Mouse (Mus musculus) erythroblast, adult 5-6 weeks (primary cell): ENCODE measurements around the gene Hmcn2. TPM values are rescaled to one million over a fixed set of nuclear protein-coding genes. Genes with fewer than 3 reads are reported as not detected.
A peak's percentile ranks its signal among the peaks of the same experiment; 100 is the strongest.

ENCODE experiments used
- ATAC-seq: replicated peaks from 2 replicates; pipeline ENCODE4 v1.8.0; 2016; ENCODE audit warnings: moderate number of reproducible peaks, mild to moderate bottlenecking, moderate TSS enrichment, inconsistent platforms; ENCODE audit not compliant: poor library complexity, low FRiP score, severe bottlenecking
- total RNA-seq, 2 experiments: library from RNA; stranded (forward) in 1 of 2; stranded (reverse) in 1 of 2; fragments of 150-400 nt in 1 of 2; fragments of 200-764, 138-1000 nt in 1 of 2; gene quantifications; 2 replicates each; pipeline versions ENCODE4 v1.2.3 to v1.2.4; 2015 to 2017; ENCODE audit warnings: low replicate concordance in 2 of 2

Gene Hmcn2
- total RNA-seq, 2 experiments from 2014 or later = not detected

DNA sequence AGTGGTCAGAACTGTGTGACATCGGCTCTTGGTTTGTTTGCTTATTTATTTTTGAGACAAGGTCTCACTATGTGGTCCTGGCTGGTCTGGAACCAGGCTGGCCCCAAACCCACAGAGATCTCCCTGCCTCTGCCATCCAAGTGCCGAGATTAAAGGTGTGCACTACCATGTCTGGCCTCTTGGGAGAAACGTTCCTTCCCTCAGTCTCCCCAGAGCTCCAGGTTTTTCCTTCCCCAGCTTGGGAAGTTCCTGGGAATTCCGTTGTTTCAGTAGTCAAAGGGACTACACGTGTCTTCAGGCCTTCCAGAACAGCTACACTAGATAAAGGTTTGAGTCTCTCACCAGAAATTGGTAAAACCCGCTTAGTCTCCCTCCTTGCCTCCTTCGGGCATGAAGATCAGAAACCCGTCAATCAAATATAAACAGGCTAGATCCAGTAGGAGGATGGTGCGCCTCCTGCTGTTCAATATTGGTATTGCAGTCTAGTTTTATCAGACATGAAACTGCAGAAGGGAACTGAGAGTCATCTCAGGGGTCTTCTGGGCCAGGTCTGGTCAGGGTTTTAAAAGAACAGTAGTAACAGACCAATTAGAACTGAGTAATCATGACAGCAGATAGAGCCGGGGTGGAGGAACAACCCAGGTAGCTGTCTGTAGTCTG, 158.3 kb downstream of the Hmcn2 start:
- no peak; the same call in 1 of the 2 replicates for ATAC-seq

DNA sequence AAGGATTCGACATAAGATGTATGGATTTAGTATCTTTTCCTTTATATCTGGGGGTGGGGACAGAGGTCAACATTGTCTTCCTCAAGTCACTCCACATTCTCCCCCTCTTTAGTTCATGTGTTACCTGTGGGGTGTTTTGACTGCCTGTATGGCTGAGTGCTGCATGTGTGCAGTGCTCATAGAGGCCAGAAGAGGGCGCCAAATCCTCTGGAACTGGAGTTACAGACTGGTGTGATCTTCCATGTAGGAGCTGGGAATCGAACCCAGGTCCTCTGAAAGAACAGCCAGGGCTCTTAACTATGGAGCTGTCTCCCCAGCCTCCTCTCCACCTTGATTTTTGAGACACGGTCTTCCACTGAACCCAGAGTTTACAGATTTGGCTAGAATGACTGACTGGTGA, 159.7 kb downstream of the Hmcn2 start:
- ATAC-seq = no peak

DNA sequence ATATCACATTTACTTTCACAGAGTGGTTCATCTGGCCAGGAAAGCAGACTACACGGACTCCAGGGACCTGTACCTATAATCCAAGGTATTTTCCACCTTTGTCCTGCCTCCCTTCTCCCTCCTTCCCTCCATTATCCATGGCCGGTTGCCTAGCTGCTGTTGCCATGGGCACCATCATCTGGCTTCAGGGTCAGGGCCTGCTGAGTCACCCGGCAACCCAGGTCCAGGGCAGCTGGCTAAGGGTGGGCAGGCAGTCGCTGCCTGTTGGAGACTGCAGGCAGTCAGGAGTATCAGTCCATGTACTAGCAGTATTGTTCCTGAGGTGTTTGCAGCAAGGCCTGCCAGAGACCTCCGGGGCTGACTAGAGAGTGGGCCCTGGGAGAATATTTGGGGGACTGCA, 160.5 kb downstream of the Hmcn2 start:
- ATAC-seq = no peak

DNA sequence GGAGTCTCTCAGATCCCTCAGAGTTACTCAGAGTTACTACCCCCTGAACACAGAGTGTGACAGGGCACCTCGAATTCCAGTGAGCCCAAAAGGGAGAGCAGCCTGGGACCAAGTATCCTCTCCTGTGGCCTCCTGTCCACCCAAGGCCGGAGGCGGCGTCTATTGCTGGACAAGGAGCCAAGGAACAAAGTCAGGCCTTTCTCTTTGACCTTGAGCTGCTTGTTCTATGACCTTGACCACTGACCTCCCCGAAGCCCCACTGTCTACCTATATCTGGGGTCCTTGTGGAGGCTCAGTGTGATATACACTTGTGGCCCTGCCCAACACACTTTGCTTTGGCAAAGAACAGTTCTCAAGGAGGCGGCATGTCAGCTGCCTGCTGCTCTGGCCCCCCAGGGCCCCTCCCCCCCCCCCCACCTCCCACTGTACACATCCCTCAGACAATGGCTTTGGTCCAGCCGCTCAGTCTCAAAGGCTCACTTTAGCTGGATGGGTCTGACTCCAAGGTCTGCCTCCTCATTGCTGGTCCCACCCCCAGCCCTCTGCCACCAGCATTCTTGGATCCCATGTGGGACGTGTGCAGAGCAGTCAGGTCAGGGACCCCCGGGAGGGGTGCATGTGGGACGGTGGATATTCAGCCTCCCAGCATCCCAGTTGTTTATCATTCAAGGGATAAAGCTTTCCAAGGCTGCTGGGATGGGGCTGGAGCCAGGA, 162.0 kb downstream of the Hmcn2 start:
- ATAC-seq = no peak

DNA sequence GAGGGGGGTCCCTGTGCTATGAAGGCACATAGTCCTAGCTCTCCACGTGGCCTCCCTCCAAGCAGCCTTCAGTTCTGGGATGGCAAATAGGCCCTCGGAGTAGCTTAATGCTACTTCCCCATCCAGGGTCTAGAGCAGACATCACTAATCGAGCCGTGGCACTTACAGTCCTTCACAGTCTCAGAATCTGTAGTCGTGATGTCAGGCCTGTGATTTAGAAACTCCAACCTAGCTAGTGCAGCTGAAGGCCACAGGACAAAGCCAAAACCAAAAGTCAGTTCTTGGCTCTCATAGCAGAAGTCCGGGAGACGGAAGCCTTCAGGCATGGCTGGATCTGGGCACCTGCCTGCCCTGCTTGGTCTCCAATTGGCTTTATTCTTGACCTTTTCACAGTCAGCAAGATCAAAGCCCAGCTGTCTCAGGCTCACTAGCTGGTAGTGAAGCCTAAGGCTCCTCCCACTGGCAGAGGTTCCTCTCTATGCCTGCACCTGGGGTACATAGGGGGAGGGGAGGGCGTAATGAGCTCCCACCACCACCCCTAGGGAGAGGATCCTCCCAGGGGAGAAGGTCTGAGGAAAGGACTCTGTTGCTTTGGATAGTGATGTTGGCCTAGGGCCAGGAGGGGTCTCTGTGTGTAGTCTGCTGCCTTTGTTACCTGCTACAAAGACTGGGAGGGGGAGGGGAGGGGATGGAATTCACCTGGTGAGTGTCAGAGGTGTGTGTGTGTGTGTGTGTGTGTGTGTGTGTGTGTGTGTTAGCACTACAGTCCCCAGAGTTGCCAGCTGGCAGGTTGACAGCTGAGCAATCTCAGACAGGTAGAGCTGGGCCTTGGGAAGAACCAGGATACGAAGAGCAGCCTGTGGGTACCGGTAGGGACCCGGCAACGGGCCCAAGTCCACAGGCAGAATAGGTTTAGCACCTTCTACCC, 163.3 kb downstream of the Hmcn2 start:
- no peak for ATAC-seq

DNA sequence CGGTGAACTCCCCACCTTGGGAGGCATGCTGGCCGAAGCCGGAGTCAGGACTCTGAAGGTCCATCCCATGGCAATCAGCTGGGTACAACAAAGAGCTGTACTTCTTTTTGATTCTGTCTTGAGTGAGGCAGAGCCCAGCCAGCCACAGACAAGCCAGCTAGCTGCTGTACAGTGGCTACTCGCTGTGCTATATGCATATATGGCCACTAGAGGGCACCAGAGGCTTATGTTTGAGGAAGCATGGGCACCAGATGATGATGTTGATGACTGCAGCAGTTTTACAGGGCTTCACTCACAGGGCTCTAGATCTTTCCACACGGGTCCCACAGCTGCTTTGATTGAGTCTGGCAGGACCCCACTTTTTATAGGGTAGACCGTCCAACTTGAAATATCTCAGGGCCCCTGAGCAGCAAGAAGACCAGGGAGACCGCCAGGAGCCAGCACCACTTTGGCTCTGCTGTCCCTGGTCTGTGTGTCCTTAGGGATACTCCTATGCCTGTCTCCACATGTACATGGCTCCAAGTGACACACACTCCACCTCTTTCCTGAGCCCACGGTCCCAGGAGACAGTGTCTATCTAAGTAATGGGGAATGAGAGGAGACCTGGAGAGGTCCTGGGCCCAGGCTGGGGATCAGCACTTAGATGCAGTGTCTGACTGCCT, 168.8 kb downstream of the Hmcn2 start:
- ATAC-seq = peak; percentile 75

DNA sequence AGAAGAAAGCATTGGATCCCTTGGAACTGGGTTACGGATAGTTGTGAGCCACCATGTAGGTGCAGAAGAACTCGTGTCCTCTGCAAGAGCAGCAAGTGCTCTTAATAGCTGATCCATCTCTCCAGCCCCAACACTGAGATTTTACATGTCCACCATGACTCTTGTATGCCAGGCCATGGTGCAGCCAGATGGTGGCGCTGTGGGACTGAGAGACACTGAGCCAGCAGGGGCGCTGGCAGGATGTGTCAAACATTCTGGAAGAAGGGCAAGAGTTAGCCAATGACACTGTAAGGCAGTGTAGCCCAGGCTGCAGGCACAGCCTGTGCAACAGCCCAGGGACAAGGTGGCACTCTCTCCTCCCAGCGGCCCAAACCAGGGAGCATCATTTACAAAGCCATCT, 170.0 kb downstream of the Hmcn2 start:
- ATAC-seq = no peak

DNA sequence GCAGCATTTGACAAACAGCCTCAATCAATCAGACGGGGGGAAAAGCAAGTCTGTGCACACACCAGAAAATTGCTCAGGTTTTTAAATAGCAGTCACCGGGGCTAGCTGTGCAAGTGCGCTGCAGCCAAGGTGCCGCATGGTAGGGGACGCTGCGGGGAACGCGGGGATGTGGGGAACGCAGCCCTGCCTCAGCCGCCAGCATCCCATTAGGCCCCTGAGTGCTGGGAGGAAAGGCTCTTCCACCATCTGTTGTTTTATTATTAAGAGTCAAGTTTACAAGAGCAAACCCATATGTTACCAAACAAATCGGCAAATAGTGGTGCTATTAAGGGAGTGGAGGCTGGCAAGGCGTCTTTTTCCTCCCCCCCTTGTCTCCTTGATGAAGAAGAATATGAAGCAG, 175.0 kb downstream of the Hmcn2 start:
- no peak for ATAC-seq

DNA sequence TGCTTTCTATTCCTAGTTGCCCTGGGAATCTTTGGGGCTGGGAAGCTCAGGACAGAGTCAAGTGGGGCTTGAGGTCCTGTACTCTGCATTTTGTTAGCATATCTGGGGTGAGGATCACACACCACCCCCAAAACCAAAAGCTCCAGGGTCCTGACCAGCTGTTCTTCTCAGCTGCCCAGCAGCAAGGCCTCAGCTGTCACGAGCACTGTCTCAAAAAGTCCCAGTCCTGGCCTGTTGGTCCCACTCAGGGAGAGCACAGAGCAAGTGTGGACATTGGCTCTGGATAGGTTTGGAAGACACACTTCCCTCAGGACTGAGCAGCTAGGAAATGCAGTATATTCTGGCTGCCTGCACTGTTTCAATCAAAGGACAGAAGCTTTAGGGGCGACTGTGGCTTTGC, 176.3 kb downstream of the Hmcn2 start:
- no peak for ATAC-seq

DNA sequence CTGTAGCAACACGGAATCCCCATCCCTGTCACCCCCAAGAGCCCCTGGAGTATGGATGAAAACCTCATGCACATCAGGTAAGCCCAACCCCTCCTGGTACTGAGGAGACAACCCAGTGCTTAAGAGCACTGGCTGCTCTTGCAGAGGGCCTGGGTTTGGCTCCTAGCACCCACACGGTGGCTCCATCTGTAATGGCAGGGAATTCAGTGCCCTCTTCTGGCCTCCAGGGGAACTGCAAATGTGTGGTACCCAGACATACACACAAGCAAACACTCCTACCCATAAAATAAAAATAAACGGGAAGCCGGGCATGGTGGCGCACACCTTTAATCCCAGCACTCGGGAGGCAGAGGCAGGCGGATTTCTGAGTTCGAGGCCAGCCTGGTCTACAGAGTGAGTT, 178.1 kb downstream of the Hmcn2 start:
- no peak for ATAC-seq

DNA sequence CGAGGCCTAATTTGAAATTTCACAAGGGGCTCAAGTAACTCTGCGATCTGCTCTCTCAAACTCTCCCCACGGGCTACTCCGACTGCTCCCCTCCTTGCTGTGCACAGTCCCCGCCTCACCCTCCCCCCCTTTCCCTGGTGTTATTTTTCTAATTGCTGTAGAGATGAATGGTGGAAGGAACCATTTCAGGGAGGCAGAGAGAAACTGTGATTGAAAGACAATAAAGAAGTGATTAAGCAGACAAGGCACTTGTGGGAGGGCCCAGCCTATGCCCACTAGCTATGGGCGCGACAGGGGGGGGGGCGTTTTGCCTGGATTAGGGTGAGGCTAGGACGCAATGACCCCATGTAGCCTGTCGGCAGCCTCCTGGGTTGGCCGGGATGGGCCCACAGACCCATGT, 179.0 kb downstream of the Hmcn2 start:
- no peak for ATAC-seq

DNA sequence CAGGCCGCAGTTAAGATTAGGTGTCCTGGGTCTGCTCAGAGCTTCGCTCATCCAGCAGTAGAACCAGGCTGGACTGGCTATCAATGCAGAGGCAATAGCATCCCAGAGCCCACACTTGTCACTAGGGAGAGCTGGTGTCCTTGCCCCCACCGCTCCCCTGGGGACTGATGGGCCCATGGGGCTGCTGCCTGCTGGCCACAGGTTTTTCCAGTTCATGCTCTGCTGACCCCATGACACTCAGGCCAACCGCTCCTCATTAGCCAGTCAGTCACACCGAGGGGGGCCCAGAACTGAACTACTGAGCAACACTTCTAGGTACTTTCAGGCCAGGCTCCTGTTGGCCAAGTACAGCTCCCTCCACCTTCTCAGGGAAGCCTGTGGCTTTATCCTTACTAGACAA, 180.1 kb downstream of the Hmcn2 start:
- ATAC-seq = no peak

DNA sequence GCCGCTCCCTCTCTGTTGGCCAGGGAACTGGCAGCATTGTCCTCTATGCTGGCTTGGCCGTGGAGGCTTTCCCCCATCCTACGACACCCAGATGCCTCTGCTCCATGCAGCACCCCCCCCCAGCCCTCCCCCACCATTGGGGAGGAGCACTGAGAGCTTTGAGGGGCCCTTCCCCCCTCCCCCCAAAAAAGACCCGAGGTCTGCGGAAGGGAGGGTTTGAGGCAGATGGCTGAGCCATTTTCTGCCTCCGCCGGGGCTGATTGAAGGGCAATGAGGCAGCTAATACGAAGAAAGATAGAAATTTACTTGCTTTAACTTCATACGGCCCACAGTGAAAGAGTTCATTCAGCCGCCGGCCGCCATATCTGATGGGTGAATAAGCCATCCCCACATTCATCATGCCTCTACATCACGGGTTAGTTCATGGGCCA, 180.8 kb downstream of the Hmcn2 start:
- ATAC-seq = no peak

DNA sequence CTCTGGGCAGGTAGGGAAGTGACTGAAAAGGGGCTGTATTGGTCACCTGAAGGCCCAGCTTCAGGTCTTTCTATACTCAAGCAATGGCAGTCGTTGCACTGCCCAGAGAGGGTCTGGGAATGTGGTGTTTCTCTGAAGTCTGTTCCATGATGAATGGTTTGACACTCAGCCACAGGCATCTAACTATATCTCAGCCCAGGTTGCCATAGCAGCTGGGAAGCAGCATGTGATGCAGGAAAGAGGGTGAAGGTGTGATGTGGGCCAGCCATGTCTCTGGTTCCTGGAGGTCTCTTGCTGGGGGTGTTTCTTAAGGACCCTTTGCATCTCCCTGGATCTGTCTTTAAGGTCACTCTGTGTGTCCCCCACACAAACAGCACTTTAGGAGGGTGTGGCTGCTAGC, 181.9 kb downstream of the Hmcn2 start:
- ATAC-seq = no peak

DNA sequence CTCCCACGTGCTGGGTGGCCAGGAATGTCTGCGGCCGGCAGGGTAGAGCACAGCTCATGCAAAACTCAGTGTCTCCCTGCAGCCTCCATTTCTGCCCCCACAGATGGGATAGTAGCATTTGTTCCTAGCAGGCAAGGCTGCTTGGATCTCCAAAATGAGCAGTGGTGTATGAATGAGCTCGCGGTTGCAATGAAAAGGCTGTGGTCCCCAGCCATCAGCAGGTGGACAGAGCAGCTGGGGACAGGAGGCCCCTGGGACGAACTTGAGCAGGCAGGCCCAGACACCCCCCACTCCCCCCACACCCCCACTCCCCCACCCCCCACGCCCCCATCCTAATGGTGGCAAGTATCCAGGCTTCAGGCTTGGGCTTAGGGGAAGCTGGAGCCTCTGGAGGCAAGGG, 182.9 kb downstream of the Hmcn2 start:
- no peak for ATAC-seq

DNA sequence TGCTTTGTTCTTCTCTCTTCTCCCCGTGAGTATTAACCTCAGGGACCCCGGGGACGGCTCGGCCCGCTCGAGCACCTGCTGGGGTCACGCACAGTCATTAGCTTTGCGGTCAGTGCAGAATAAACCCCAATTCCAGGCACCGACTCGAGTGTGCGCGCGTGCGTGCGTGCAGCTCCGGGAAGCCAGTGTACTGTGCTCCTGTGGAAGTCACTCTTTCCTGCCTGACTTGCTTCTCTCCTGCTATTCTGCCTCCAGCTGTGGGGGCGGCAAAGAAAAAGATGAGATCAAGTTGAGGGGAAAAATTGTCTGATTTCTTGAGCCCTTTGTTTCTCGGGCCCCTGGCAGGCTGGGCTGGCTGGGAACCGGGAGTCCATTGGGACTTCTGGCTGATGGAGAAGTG, 183.4 kb downstream of the Hmcn2 start:
- no peak for ATAC-seq

DNA sequence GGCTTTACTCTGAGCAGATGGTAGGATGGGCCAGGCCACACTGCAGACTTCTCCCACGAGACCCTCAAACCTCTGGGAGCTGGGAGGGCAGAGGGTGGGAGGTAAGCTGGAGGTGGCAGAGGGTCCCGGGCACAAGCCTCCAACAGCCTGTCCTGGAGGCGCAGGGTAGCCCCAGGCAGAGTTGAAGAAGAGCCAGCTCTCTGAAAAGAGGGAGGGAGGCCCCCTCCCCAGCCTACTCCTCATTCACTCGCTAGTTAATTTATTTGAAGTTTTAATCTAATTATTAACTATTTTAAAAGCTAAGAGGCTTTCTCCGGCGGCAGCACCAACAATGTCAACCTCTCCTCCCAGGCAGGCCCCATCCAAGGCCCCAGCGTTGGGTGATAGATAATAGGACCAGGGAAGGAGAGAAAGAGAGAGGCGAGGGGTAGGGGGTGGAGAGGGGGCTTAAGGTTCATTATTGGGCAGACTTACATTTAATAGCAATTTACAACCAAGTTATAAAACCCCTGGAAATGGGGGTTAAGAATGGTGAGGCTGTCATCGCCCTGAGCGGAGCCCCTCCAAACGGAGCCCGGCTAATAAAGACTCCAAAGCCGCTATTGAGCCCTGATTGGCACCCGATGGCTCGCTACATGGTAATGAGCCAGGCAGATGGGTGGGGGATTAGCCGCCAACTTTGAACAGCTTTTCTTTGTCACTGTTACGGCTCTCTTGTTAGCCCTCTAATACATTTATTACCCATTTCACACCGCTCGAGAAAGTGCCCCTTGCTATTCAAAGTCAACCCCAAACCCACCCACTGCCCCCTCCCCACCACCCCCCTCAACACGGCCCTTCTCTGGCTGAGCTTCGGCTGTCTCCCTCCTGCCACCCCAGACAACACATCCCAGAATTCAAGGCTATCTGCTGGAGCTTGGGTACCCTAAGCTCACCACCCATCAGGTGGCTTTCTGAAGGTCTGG, 185.4 kb downstream of the Hmcn2 start:
- no peak for ATAC-seq

DNA sequence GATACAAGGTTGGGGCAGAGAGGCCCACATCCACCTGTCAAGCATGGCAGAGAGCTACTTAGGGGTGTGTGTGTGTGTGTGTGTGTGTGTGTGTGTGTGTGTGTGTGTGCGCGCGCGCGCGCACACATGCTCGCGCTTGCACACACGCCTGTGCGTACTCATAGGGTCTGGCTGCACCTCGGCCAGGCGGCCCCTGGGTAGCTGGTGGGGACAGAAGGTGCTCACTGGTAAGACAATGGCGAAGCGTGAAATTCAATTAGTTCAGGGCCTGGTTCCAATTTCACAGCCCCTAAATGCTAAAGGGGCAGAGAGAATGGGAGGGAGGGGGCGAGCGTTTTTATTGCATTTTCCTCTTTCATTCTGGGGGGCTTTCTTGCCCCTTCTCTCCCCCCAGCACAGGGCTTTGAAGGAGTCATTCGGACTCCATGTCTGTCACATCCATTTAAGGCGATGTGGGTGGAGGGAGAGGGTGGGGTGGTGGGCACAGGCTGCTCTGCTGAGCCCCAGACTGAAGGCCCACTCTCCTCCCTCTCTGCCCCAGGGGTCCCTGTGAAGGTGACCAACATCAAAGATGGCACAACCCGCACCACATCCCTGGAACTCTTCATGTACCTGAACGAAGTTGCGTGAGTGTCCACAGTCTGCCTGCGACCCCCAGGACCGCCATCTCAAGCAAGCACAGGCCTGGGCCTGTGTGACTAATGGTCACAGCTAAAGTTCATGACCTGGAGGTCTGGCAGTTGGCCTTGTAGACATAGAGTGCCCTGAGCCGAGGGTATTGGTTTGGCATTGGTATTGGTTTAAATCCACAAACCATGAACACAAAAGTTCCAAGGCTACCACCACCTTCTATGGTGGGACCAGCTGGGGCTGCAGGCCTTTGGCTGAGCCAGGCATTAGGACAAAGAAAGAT, 186.3 kb downstream of the Hmcn2 start:
- ATAC-seq = no peak
